Mouse (Mus musculus) forebrain, postnatal 0 days (tissue): Measurements from ENCODE around the gene Rpl19. TPM values are rescaled to one million over a fixed set of nuclear protein-coding genes. Genes with fewer than 3 reads are reported as not detected.

Source experiments
- ATAC-seq: fragments of 200-750 bp; cut with Nextera tagmentation; 2 replicates; pipeline ENCODE4 v1.8.0; 2017; ENCODE audit warnings: mild to moderate bottlenecking, moderate library complexity
- DNase-seq: peaks from one replicate; pipeline ENCODE4 v3.0.0-alpha.2; 2015
- H3K27ac ChIP-seq: fragments of 300-500 bp; sonication (generic); 2 replicates; pipeline ENCODE4 v1.5.1; 2014; ENCODE audit warnings: low read depth, mild to moderate bottlenecking, antibody characterized with exemption, low read length, moderate library complexity, mixed read lengths
- H3K27me3 ChIP-seq: fragments of 300-500 bp; sonication (generic); 2 replicates; pipeline ENCODE4 v1.6.1; 2014; ENCODE audit warnings: mild to moderate bottlenecking, low read length, mixed read lengths; ENCODE audit not compliant: insufficient read depth
- H3K36me3 ChIP-seq: fragments of 300-500 bp; sonication (generic); 2 replicates; pipeline ENCODE4 v1.6.1; 2014; ENCODE audit warnings: mild to moderate bottlenecking, moderate library complexity; ENCODE audit not compliant: insufficient read depth
- H3K4me1 ChIP-seq: fragments of 300-500 bp; sonication (generic); 2 replicates; pipeline ENCODE4 v1.6.1; 2014; ENCODE audit warnings: antibody characterized with exemption; ENCODE audit not compliant: insufficient read depth
- H3K4me2 ChIP-seq: fragments of 300-500 bp; sonication (generic); 2 replicates; pipeline ENCODE4 v1.6.1; 2014; ENCODE audit warnings: low read depth, mild to moderate bottlenecking, moderate library complexity
- H3K4me3 ChIP-seq: fragments of 300-500 bp; sonication (generic); 2 replicates; pipeline ENCODE4 v1.5.1; 2014; ENCODE audit warnings: low read depth, low read length, mixed read lengths
- H3K9ac ChIP-seq: fragments of 300-500 bp; sonication (generic); 2 replicates; pipeline ENCODE4 v1.6.1; 2014; ENCODE audit warnings: mild to moderate bottlenecking
- H3K9me3 ChIP-seq: fragments of 300-500 bp; sonication (generic); 2 replicates; pipeline ENCODE4 v1.6.1; 2016; ENCODE audit warnings: low read length
- CTCF ChIP-seq: sonication (generic); IDR thresholded peaks from 2 replicates; pipeline ENCODE4 v1.5.1; 2016; ENCODE audit warnings: antibody characterized with exemption, control low read depth, low read depth
- WGBS: fragments of 180-500 bp; shearing (Covaris S2); extraction: QIAGEN DNeasy Blood & Tissue Kit; methylation state at CpG from one replicate; pipeline ENCODE4 v1.1.7; 2014; 5-methylcytosine and 5-hydroxymethylcytosine counted together
- polyA plus RNA-seq: library from polyadenylated mRNA; unstranded; fragments of >200 nt; fragmentation: Nextera tagmentation; extraction: Ambion mirVana; gene quantifications from 2 replicates; pipeline ENCODE4 v1.2.1, GENCODE M21; 2015
- total RNA-seq: library from RNA; depleted of rRNA; stranded (reverse); fragments of >200 nt; gene quantifications from 2 replicates; pipeline ENCODE4 v1.2.3, GENCODE M21; 2014; rRNA removed

The Rpl19 gene
- total RNA-seq (793 and 1,371 TPM in 2 replicates), polyA plus RNA-seq (687 and 897 TPM in 2 replicates)

GRCm38 (mm10) chr11:98026570-98027296 lies at the start of gene Rpl19:
TSS of gene Rpl19 (plus strand) at chr11:98026710.
- 5% methylated on average over 56 of the region's 69 CpGs for WGBS
- no peak for TF ChIP-seq CTCF
- DNase-seq (peak; percentile 98), ATAC-seq (peak; percentile 68)
- peaks cover 9% of the 10 kb centered on the region; the same call in 1 of the 2 replicates for H3K4me1 ChIP-seq
- peak within 1 kb of the TSS; percentile 88 for H3K4me3 ChIP-seq
- peak within 1 kb of the TSS; percentile 81 for H3K4me2 ChIP-seq
- H3K27ac ChIP-seq, result peak within 1 kb of the TSS; percentile 90
- H3K36me3 ChIP-seq, result peaks cover 34% of the 10 kb centered on the region
- no peaks in the 10 kb centered on the region for H3K9me3 ChIP-seq
- H3K27me3 ChIP-seq, result no peaks in the 10 kb centered on the region
- peak within 1 kb of the TSS; percentile 99 for H3K9ac ChIP-seq

DNA sequence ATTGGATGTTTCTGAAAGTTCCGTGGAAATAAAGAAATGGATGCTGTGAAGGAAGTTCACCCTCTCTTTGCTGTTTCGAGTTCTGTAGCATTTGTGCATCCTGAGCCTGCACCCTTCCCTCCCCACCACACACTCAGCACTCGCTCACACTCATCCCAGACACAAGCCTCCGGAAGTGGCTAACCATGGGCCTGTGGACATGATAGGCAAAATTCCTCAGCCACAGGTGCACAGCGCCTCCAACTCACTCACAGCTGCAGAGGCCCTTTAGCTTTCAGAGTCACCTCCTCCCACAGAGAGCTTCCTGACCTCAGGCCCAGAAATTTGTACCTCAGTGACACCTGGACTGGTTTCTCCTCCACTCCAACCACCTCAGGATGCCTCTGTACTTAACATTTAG lies 48.7 kb upstream of the Rpl19 start:
- WGBS, result 81% methylated on average over 5 of the region's 5 CpGs
- no peak overlapping the region for H3K27ac ChIP-seq
- no peak for TF ChIP-seq CTCF

DNA sequence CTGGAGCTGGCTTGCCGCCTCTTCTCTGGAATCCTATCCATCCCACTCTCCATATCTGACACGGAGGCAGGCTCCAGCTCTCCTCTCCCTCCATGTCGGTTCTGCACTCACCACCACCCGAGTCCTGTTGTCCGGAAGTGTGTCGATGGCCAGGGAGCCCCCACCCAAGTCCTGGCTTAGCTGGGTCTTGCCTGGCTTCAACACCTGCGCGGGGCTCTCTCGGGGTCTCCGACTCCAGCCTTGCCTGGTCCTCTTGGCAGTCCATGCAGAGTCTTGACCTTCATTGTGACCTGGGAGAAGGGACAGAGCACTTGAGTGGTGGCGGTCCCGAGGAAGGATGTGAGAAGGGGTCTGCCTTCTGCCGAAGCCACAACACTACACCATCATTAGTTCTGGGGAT lies 48.1 kb upstream of the Rpl19 start:
- TF ChIP-seq CTCF, result no peak

More for the DNA sequence above, 48.7 kb upstream of the Rpl19 start:
- no peak overlapping the region for H3K9ac ChIP-seq
- no peak overlapping the region for H3K4me2 ChIP-seq
- no peaks in the 10 kb centered on the region for H3K4me1 ChIP-seq
- no peak overlapping the region for H3K4me3 ChIP-seq
- H3K9me3 ChIP-seq, result no peaks in the 10 kb centered on the region
- H3K36me3 ChIP-seq, result no peaks in the 10 kb centered on the region
- DNase-seq, result no peak
- no peak for ATAC-seq
- H3K27me3 ChIP-seq, result no peaks in the 10 kb centered on the region

DNA sequence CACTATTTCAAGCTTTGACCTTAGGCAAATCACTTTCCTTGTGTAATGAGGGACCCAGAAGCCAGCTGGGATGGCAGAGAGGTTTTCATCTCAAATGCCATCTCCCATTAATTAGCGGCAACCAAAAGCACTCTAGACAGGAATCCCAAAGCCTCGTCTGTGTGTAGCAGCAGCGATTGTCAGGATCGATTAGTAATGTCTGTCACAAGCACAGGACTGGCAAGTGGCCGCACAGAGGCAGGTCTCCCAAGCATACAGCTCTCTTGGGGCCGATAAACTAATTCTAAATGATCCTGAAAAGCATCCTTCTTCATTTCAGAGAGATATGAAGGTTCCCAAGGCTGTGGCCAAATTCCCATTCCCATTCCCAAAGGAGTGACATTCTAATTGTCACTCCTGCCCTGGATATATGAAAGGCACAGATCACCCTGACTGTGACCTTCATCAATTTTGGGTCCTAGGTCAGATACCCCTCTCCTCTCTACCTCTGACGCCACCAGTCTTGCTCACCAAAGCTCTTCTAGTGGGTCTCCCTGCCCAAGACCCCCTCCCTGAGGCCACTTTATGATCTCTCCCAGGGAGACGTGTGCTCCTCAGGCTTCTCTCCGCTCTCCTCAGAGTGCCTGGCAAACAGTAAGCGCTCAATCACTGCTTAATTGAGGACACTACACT lies 46.5 kb upstream of the Rpl19 start:
- Histone ChIP-seq H3K9me3 (no peaks in the 10 kb centered on the region), H3K9ac (no peak overlapping the region), H3K36me3 (no peaks in the 10 kb centered on the region), H3K4me3 (no peak overlapping the region), H3K4me1 (no peaks in the 10 kb centered on the region), H3K27me3 (no peaks in the 10 kb centered on the region), H3K27ac (no peak overlapping the region), H3K4me2 (no peak overlapping the region)
- 73% methylated on average over 10 of the region's 10 CpGs for WGBS
- no peak for TF ChIP-seq CTCF
- no peak for DNase-seq
- no peak for ATAC-seq

More for the DNA sequence above, 48.1 kb upstream of the Rpl19 start:
- 86% methylated on average over 13 of the region's 13 CpGs for WGBS
- Histone ChIP-seq H3K4me2 (no peak overlapping the region), H3K4me1 (no peaks in the 10 kb centered on the region), H3K27me3 (no peaks in the 10 kb centered on the region), H3K9ac (no peak overlapping the region), H3K4me3 (no peak overlapping the region), H3K27ac (no peak overlapping the region), H3K9me3 (no peaks in the 10 kb centered on the region), H3K36me3 (no peaks in the 10 kb centered on the region)
- DNase-seq, result no peak
- no peak for ATAC-seq

GRCm38 (mm10) chr11:97980531-97980966 lies 46.0 kb upstream of the Rpl19 start:
- no peak overlapping the region for H3K9ac ChIP-seq
- peaks cover 5% of the 10 kb centered on the region for H3K27me3 ChIP-seq
- H3K27ac ChIP-seq, result no peak overlapping the region
- no peak overlapping the region for H3K4me3 ChIP-seq
- no peaks in the 10 kb centered on the region for H3K4me1 ChIP-seq
- H3K36me3 ChIP-seq, result no peaks in the 10 kb centered on the region
- DNase-seq, result no peak
- 66% methylated on average over 9 of the region's 9 CpGs for WGBS
- no peak for ATAC-seq
- no peak for TF ChIP-seq CTCF
- no peaks in the 10 kb centered on the region for H3K9me3 ChIP-seq
- no peak overlapping the region for H3K4me2 ChIP-seq

DNA sequence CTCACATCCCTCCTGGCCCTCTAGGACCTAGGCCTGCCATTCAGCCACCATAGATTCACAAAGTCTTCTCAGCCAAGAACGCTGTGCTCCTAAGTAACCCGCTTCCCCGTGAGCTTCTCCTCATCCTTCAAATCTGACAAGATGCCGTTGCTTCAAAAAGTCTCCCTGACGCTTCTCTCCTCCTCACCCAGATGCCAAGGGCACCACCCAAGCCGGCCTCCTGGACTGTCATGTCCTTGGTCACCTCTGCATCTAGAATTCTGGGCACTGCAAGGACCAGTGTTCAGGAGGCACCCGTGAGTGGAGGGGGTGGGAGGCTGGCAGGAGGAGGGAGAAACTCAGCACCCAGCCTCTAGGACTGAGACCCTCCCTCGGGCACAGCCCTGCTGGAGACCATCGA lies 43.8 kb upstream of the Rpl19 start:
- H3K4me2 ChIP-seq, result no peak overlapping the region
- TF ChIP-seq CTCF, result no peak
- peaks cover 10% of the 10 kb centered on the region for H3K27me3 ChIP-seq
- DNase-seq (no peak), ATAC-seq (no peak)
- H3K27ac ChIP-seq, result no peak overlapping the region
- H3K4me3 ChIP-seq, result no peak overlapping the region
- H3K9ac ChIP-seq, result no peak overlapping the region
- H3K4me1 ChIP-seq, result no peaks in the 10 kb centered on the region
- WGBS, result 93% methylated on average over 9 of the region's 9 CpGs
- H3K36me3 ChIP-seq, result no peaks in the 10 kb centered on the region
- no peaks in the 10 kb centered on the region for H3K9me3 ChIP-seq

DNA sequence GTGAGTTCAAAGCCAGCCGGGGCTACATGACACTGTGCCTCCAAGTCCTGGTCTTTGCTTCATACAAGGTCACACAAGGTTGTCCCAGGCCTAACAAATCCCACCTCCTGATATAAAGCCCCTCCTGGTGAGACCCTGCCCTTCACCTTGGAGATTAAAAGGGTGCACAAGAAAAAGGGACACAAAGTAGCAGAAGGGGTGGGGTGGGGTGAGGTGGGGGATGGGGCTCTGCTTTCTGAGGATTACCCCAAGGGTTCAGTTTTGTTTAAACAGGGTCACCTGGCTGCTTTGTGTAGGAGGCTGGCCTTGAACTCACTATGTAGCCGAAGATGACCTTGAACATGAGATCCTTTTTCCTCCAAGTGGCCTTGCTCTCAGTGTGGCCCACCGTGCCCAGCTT lies 43.0 kb upstream of the Rpl19 start:
- no peak overlapping the region for H3K4me2 ChIP-seq
- H3K36me3 ChIP-seq, result no peaks in the 10 kb centered on the region
- WGBS, result 90% methylated on average over 3 of the region's 3 CpGs
- no peak overlapping the region for H3K9ac ChIP-seq
- no peak for TF ChIP-seq CTCF
- H3K27ac ChIP-seq, result no peak overlapping the region
- no peaks in the 10 kb centered on the region for H3K9me3 ChIP-seq
- ATAC-seq (no peak), DNase-seq (no peak)
- no peak overlapping the region for H3K4me3 ChIP-seq
- peaks cover 10% of the 10 kb centered on the region for H3K27me3 ChIP-seq
- no peaks in the 10 kb centered on the region for H3K4me1 ChIP-seq
